Mouse (Mus musculus) spleen, adult 2 months (tissue): ENCODE results near the gene Slc35g2.

ENCODE experiments used
- CTCF ChIP-seq: fragments of 200-500 bp; IDR thresholded peaks from 2 replicates; pipeline ENCODE4 v1.5.1; 2011; ENCODE audit warnings: mild to moderate bottlenecking, inconsistent platforms; ENCODE audit not compliant: insufficient read depth, insufficient read length, insufficient replicate concordance; ENCODE audit errors: extremely low read depth
- POLR2A ChIP-seq: fragments of 200-500 bp; IDR thresholded peaks from 2 replicates; pipeline ENCODE4 v1.6.1; 2011; ENCODE audit warnings: low read depth, low read length, inconsistent platforms

DNA sequence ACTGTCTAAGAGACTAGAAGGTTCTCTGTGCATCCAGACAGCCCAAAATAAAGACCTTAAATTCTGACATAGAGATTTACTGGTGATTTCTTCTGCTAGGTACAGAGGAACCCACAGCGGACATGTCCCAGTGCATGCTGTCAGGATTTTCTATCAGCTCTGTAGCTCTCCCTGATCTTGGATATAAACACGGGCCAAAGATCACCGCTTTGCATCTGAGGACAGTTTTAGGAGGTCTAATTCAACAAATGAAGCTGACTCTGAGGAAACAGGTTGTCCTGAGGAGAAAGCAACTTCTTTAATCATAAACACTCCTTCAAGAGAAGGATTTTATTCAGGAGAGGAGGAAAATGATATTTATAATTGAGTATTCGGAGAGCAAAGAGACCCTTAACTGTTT is 13.1 kb upstream of the Slc35g2 start:
- TF ChIP-seq CTCF (no peak), POLR2A (no peak)
